In genomic region chr4:123957492-123957808, GRCm38 (mm10) we compare ENCODE assay signal across 8 mouse cellular contexts. TPM values are rescaled to one million over a fixed set of nuclear protein-coding genes. Genes with fewer than 3 reads are reported as not detected.
DNase-seq lines count a peak whose midpoint lies in the region; ATAC-seq and TF ChIP-seq lines count a peak whose summit lies in the region.
"Had no signal": no experiment of that assay in that cellular context is flagged by ENCODE, and none has a peak within 500 bp of the region (broad histone marks: within the 10 kb centered on the region; RNA-seq: fewer than 3 reads in every experiment).

No protein-coding gene starts in this region.

- WGBS in lung, embryonic 15.5 days: 59% methylated on average over 4 of the region's 4 CpGs
- 54% methylated on average over 4 of the region's 4 CpGs for WGBS in hindbrain, embryonic 13.5 days
- 58% methylated on average over 4 of the region's 4 CpGs for WGBS in liver, postnatal 0 days (ENCODE audit: insufficient replicate concordance)
- WGBS in stomach, postnatal 0 days: 60% methylated on average over 4 of the region's 4 CpGs

- TF ChIP-seq CTCF in liver, postnatal 0 days (IDR thresholded peaks at IDR 0.05; ENCODE audit: low read depth): no peak
- TF ChIP-seq CTCF in stomach, postnatal 0 days (IDR thresholded peaks at IDR 0.05; ENCODE audit: low read depth): no peak

- peaks cover 24% of the 10 kb centered on the region for H3K27me3 ChIP-seq in lung, embryonic 15.5 days
- H3K27me3 ChIP-seq in hindbrain, embryonic 13.5 days: peaks cover 54% of the 10 kb centered on the region
- peaks cover 7% of the 10 kb centered on the region; the same call in 1 of the 2 replicates for H3K27me3 ChIP-seq in liver, postnatal 0 days (ENCODE audit: insufficient read depth, low read length)
- no peaks in the 10 kb centered on the region; the same call in 1 of the 2 replicates for H3K27me3 ChIP-seq in stomach, postnatal 0 days (ENCODE audit: control insufficient read depth, insufficient read depth, low read length)

- H3K9ac ChIP-seq in lung, embryonic 15.5 days: no peak overlapping the region
- H3K9ac ChIP-seq in hindbrain, embryonic 13.5 days: no peak overlapping the region
- H3K9ac ChIP-seq in liver, postnatal 0 days (replicated peaks): no peak overlapping the region
- no peak overlapping the region for H3K9ac ChIP-seq in stomach, postnatal 0 days (ENCODE audit: low read length)
- H3K9ac ChIP-seq: liver, embryonic 14.5 days had no signal

- DNase-seq in lung, postnatal 14 days: no peak
- no peak for DNase-seq in liver, postnatal 0 days
- DNase-seq in stomach, postnatal 0 days (ENCODE audit: low spot score): no peak
- DNase-seq in left cerebral cortex, postnatal 10 days (ENCODE audit: extremely low spot score in 1 of 2, low spot score in 2 of 2): no peak
- no peak for DNase-seq in right cerebral cortex, postnatal 36 days (ENCODE audit: low spot score in 2 of 2)

- no peak overlapping the region for H3K4me3 ChIP-seq in lung, embryonic 15.5 days
- H3K4me3 ChIP-seq in hindbrain, embryonic 13.5 days: no peak overlapping the region
- H3K4me3 ChIP-seq in liver, postnatal 0 days (ENCODE audit: low read depth, low read length): no peak overlapping the region
- H3K4me3 ChIP-seq in stomach, postnatal 0 days (ENCODE audit: low read depth, low read length): 0 out of 2 replicates have a peak overlapping the region, but pooled peaks have one; percentile 13

- H3K4me1 ChIP-seq in lung, embryonic 15.5 days: peaks cover 5% of the 10 kb centered on the region; the same call in 1 of the 2 replicates
- H3K4me1 ChIP-seq in hindbrain, embryonic 13.5 days (replicated peaks): peaks cover 17% of the 10 kb centered on the region
- H3K4me1 ChIP-seq in liver, postnatal 0 days (ENCODE audit: insufficient read depth): peaks cover 14% of the 10 kb centered on the region
- peaks cover 5% of the 10 kb centered on the region; the same call in 1 of the 2 replicates for H3K4me1 ChIP-seq in stomach, postnatal 0 days (replicated peaks; ENCODE audit: control insufficient read depth, insufficient read depth)

- TF ChIP-seq EP300 in liver, postnatal 0 days (IDR thresholded peaks at IDR 0.05; ENCODE audit: low read depth): no peak
- no peak for TF ChIP-seq EP300 in stomach, postnatal 0 days (optimal IDR thresholded peaks at IDR 0.05)

- no peaks in the 10 kb centered on the region for H3K36me3 ChIP-seq in lung, embryonic 15.5 days
- no peaks in the 10 kb centered on the region for H3K36me3 ChIP-seq in hindbrain, embryonic 13.5 days
- no peaks in the 10 kb centered on the region for H3K36me3 ChIP-seq in liver, postnatal 0 days (replicated peaks; ENCODE audit: insufficient read depth, low read length)
- no peaks in the 10 kb centered on the region for H3K36me3 ChIP-seq in stomach, postnatal 0 days (ENCODE audit: control insufficient read depth, insufficient read depth, low read length)

- no peaks in the 10 kb centered on the region for H3K9me3 ChIP-seq in lung, embryonic 15.5 days
- H3K9me3 ChIP-seq in hindbrain, embryonic 13.5 days: no peaks in the 10 kb centered on the region
- H3K9me3 ChIP-seq in liver, postnatal 0 days (ENCODE audit: low read length): no peaks in the 10 kb centered on the region
- H3K9me3 ChIP-seq in stomach, postnatal 0 days (ENCODE audit: control insufficient read depth, low read length): no peaks in the 10 kb centered on the region

- peak overlapping the region; percentile 48 for H3K4me2 ChIP-seq in lung, embryonic 15.5 days
- H3K4me2 ChIP-seq in hindbrain, embryonic 13.5 days: peak overlapping the region; percentile 46; the same call in 1 of the 2 replicates
- no peak overlapping the region for H3K4me2 ChIP-seq in liver, postnatal 0 days (ENCODE audit: low read depth, low read length)
- H3K4me2 ChIP-seq in stomach, postnatal 0 days (replicated peaks; ENCODE audit: low read depth): peak overlapping the region; percentile 47

- no peak for ATAC-seq in lung, embryonic 15.5 days (ENCODE audit: borderline replicate concordance, extremely low read depth, low FRiP score, low TSS enrichment)
- no peak; the same call in 1 of the 2 replicates for ATAC-seq in hindbrain, embryonic 13.5 days (ENCODE audit: low FRiP score)
- peak; percentile 45 for ATAC-seq in liver, postnatal 0 days
- ATAC-seq in stomach, postnatal 0 days (ENCODE audit: low FRiP score, low TSS enrichment): 0 out of 2 replicates have a peak, but pooled peaks have one; percentile 14

- intact Hi-C loops in left cerebral cortex, postnatal 10 days (cut with DNase I): loop anchor here (5.0 to 10.0 kb wide), 3 partner anchors 240 to 715 kb away; no protein-coding TSS in a partner anchor

- H3K27ac ChIP-seq in lung, embryonic 15.5 days: no peak overlapping the region
- H3K27ac ChIP-seq in hindbrain, embryonic 13.5 days: no peak overlapping the region
- no peak overlapping the region for H3K27ac ChIP-seq in liver, postnatal 0 days (ENCODE audit: low read depth)
- H3K27ac ChIP-seq in stomach, postnatal 0 days (replicated peaks): no peak overlapping the region
- H3K27ac ChIP-seq: liver, embryonic 14.5 days had no signal

RNA-seq across cellular contexts. Expression of gene 4930535I16Rik, which starts 39.6 kb away (rescaled TPM):
- not detected in 2 replicates for polyA plus RNA-seq in lung, embryonic 15.5 days (2015; fragmentation: Nextera tagmentation; extraction: Ambion mirVana)
- not detected in 2 replicates for polyA plus RNA-seq in hindbrain, embryonic 13.5 days (2015; fragmentation: Nextera tagmentation; extraction: Ambion mirVana)
- polyA plus RNA-seq in liver, postnatal 0 days (2015; fragmentation: Nextera tagmentation; extraction: Ambion mirVana): not detected in 2 replicates
- not detected in 2 replicates for polyA plus RNA-seq in stomach, postnatal 0 days (2015; fragmentation: Nextera tagmentation; extraction: Ambion mirVana)
- not detected for total RNA-seq in left cerebral cortex, postnatal 10 days (2021)
- polyA plus RNA-seq: liver, embryonic 14.5 days had no signal

RNA-seq across cellular contexts. Expression of gene Rragc, which starts 40.2 kb away (rescaled TPM):
- 46.6 and 49.2 TPM in 2 replicates for polyA plus RNA-seq in lung, embryonic 15.5 days (2015; fragmentation: Nextera tagmentation; extraction: Ambion mirVana)
- 46.3 and 47.0 TPM in 2 replicates for polyA plus RNA-seq in hindbrain, embryonic 13.5 days (2015; fragmentation: Nextera tagmentation; extraction: Ambion mirVana)
- 20.0 and 20.1 TPM in 2 replicates for polyA plus RNA-seq in liver, postnatal 0 days (2015; fragmentation: Nextera tagmentation; extraction: Ambion mirVana)
- 38.3 and 41.2 TPM in 2 replicates for polyA plus RNA-seq in stomach, postnatal 0 days (2015; fragmentation: Nextera tagmentation; extraction: Ambion mirVana)
- total RNA-seq in left cerebral cortex, postnatal 10 days (2021): 10 to 100 TPM; 47.4 to 52.6 TPM

RNA-seq across cellular contexts. Expression of gene Mycbp, which starts 52.8 kb away (rescaled TPM):
- 61.7 and 69.6 TPM in 2 replicates for polyA plus RNA-seq in lung, embryonic 15.5 days (2015; fragmentation: Nextera tagmentation; extraction: Ambion mirVana)
- polyA plus RNA-seq in hindbrain, embryonic 13.5 days (2015; fragmentation: Nextera tagmentation; extraction: Ambion mirVana): 31.5 and 46.3 TPM in 2 replicates
- 43.5 and 44.5 TPM in 2 replicates for polyA plus RNA-seq in liver, postnatal 0 days (2015; fragmentation: Nextera tagmentation; extraction: Ambion mirVana)
- 82.4 and 90.3 TPM in 2 replicates for polyA plus RNA-seq in stomach, postnatal 0 days (2015; fragmentation: Nextera tagmentation; extraction: Ambion mirVana)
- total RNA-seq in left cerebral cortex, postnatal 10 days (2021): 10 to 100 TPM; 14.2 to 14.8 TPM

Comparison
In these comparisons a context has a peak if more than half of its experiments do, and no peak if none do; other contexts are left out.
1. ATAC-seq: peak in liver, postnatal 0 days (single experiment) and stomach, postnatal 0 days (single experiment); none in lung, embryonic 15.5 days (single experiment) and hindbrain, embryonic 13.5 days (single experiment).